Comparison of ENCODE assay signal across 30 mouse cellular contexts in the genomic region with DNA sequence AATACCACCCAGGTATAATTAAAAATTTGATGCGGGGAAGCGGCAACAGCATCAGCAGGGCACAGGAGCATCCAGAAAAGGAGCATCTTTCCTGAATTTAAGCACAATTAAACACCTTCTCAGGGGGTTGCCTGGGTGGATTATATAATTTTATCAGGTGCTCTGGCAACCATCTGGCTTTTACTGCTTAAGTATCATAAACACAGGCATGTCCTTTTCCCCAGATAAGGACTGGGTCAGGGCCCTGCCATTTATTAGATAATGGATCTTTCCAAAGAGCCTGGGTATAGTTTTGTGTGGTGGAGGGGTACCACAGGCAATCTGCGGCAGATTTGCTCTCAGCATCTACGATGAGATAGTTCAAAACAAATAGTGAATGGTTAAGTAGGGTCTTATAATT.
"Had no signal": no experiment of that assay in that cellular context is flagged by ENCODE, and none has a peak within 500 bp of the region (broad histone marks: within the 10 kb centered on the region; RNA-seq: fewer than 3 reads in every experiment).

No protein-coding gene starts in this region.

- H3K4me3 ChIP-seq: limb, embryonic 10.5 days; limb, embryonic 12.5 days; limb, embryonic 13.5 days; limb, embryonic 15.5 days; liver, embryonic 12.5 days; liver, embryonic 13.5 days; liver, embryonic 15.5 days; lung, embryonic 15.5 days; megakaryocyte, embryonic 14.5 days; midbrain, embryonic 10.5 days; midbrain, embryonic 12.5 days; midbrain, embryonic 13.5 days; midbrain, embryonic 15.5 days; myocyte; neural tube, embryonic 12.5 days had no signal

- H3K27me3 ChIP-seq: limb, embryonic 12.5 days; limb, embryonic 13.5 days; limb, embryonic 15.5 days; liver, embryonic 12.5 days; liver, embryonic 13.5 days; liver, embryonic 15.5 days; lung, embryonic 15.5 days; megakaryocyte, embryonic 14.5 days; midbrain, embryonic 12.5 days; midbrain, embryonic 13.5 days; midbrain, embryonic 15.5 days; neural tube, embryonic 12.5 days had no signal

- H3K9me3 ChIP-seq: limb, embryonic 10.5 days; limb, embryonic 12.5 days; limb, embryonic 15.5 days; liver, embryonic 12.5 days; liver, embryonic 13.5 days; liver, embryonic 15.5 days; lung, embryonic 15.5 days; midbrain, embryonic 10.5 days; midbrain, embryonic 12.5 days; midbrain, embryonic 13.5 days; midbrain, embryonic 15.5 days; neural tube, embryonic 12.5 days had no signal

- H3K4me1 ChIP-seq: limb, embryonic 10.5 days; limb, embryonic 12.5 days; limb, embryonic 13.5 days; limb, embryonic 15.5 days; liver, embryonic 12.5 days; liver, embryonic 13.5 days; liver, embryonic 15.5 days; lung, embryonic 15.5 days; megakaryocyte, embryonic 14.5 days; midbrain, embryonic 10.5 days; midbrain, embryonic 12.5 days; midbrain, embryonic 13.5 days; midbrain, embryonic 15.5 days; neural tube, embryonic 12.5 days had no signal

- DNase-seq: left cerebral cortex, postnatal 4 days; liver; liver, embryonic 13.5 days; liver, postnatal 0 days; lung, adult 18-20 months; lung, adult 2 months; lung, embryonic 14.5 days; lung, postnatal 10 days; lung, postnatal 14 days; lung, postnatal 36 days; lung, postnatal 4 days; midbrain, embryonic 14.5 days had no signal

- H3K27ac ChIP-seq: limb, embryonic 10.5 days; limb, embryonic 12.5 days; limb, embryonic 13.5 days; limb, embryonic 15.5 days; liver, embryonic 12.5 days; liver, embryonic 13.5 days; liver, embryonic 14.5 days; liver, embryonic 15.5 days; lung, embryonic 15.5 days; macrophage; midbrain, embryonic 10.5 days; midbrain, embryonic 12.5 days; midbrain, embryonic 13.5 days; midbrain, embryonic 15.5 days; neural tube, embryonic 12.5 days had no signal

- H3K36me3 ChIP-seq: limb, embryonic 10.5 days; limb, embryonic 12.5 days; limb, embryonic 13.5 days; limb, embryonic 15.5 days; liver, embryonic 12.5 days; liver, embryonic 13.5 days; liver, embryonic 15.5 days; lung, embryonic 15.5 days; midbrain, embryonic 10.5 days; midbrain, embryonic 12.5 days; midbrain, embryonic 13.5 days; midbrain, embryonic 15.5 days; neural tube, embryonic 12.5 days had no signal

- H3K9ac ChIP-seq: limb, embryonic 12.5 days; limb, embryonic 13.5 days; limb, embryonic 15.5 days; liver, embryonic 12.5 days; liver, embryonic 13.5 days; liver, embryonic 14.5 days; liver, embryonic 15.5 days; liver, postnatal 0 days; lung, embryonic 14.5 days; lung, embryonic 15.5 days; midbrain, embryonic 12.5 days; midbrain, embryonic 13.5 days; midbrain, embryonic 15.5 days; neural tube, embryonic 12.5 days had no signal

- ATAC-seq: liver, embryonic 12.5 days; liver, postnatal 0 days; lung, postnatal 0 days; midbrain, embryonic 13.5 days; midbrain, embryonic 15.5 days; midbrain, embryonic 16.5 days had no signal
